Mouse (Mus musculus) adrenal gland, adult 18-20 months (tissue): ENCODE results near the gene Lmtk2. TPM values are rescaled to one million over a fixed set of nuclear protein-coding genes. Genes with fewer than 3 reads are reported as not detected.

Experiments used
- DNase-seq, 2 experiments: peaks; one replicate each; pipeline ENCODE4 v3.0.0; 2021 to 2022; ENCODE audit warnings: low spot score in 2 of 2
- long read RNA-seq, 2 experiments: library from polyadenylated mRNA; stranded (forward); transcript quantifications; one replicate each; pipeline ENCODE4 v2.0.0; 2021
- total RNA-seq, 2 experiments: library from RNA; stranded (reverse); gene quantifications; 1 replicate in 1 of 2; 2 replicates in 1 of 2; pipeline ENCODE4 v1.2.3; 2021

Gene Lmtk2
- 10 to 100 TPM; 36.1 to 39.6 TPM for total RNA-seq
- long read RNA-seq, experiment 1, partial matches to known transcripts, result 11 of 11 reads
- long read RNA-seq, experiment 1, other reads (novel, unspliced or antisense), result 0 of 11 reads
- long read RNA-seq, experiment 2, partial matches to known transcripts, result 4 of 7 reads
- long read RNA-seq, experiment 2, other reads (novel, unspliced or antisense), result 3 of 7 reads

DNA sequence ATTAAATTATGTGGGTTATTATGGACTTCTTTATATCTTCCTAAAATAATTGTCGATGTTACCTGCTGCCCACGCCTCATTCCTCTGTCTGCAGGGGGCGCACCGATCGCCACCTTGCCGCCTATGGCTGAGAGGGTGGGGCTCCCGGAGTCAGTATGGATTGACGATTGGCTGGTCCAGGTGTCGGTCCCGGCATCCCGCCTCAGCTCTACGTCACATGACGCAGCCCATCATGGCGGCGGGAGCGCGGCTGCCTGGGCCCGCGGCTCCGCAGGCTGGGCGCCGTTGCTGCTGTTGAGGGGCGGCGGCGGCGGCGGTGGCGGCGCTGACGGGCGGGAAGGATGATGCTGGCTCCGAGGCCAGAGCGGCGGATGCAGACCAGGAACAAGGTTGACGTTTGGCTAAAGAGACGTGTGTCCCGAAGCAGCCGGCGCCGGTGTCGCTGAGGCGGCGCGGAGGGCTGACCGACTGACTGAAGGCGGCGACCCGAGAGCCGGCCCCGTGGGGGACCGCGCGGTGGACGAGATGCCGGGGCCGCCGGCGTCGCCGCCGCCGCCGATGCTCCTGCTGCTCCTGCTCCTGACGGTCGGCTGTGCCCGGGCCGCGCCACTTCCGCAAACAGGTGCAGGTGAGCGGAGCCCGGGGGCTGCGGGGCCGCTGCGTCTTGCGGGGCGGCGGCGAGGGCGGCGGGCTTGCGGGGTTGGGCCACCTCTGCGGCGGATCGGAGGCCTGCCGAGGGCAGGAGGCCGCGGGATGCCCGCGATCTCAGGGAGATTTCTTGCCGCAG is at the start of gene Lmtk2:
TSS of gene Lmtk2 (plus strand) at position 288 of the 787 bp plus-strand sequence.
- peak; percentile 96 to 98 for DNase-seq

DNA sequence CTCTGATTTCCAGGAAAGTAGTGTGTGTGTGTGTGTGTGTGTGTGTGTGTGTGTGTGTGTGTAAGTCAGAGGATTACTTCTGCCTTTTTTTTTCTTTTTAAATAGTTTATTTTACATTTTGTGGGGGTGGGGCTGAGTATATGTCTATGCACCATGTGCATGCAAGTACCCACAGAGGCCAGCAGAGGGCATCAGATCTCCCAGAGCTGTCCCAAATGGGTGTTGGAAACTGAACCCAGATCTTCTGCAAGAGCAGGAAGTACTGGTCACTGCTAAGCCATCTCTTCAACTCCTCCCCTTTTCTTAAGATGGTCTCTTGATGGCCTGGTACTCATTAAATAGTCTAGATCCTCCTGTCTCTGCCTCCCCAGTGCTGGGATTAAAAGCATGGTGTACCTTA is 49.0 kb upstream of the Lmtk2 start:
- no peak for DNase-seq

DNA sequence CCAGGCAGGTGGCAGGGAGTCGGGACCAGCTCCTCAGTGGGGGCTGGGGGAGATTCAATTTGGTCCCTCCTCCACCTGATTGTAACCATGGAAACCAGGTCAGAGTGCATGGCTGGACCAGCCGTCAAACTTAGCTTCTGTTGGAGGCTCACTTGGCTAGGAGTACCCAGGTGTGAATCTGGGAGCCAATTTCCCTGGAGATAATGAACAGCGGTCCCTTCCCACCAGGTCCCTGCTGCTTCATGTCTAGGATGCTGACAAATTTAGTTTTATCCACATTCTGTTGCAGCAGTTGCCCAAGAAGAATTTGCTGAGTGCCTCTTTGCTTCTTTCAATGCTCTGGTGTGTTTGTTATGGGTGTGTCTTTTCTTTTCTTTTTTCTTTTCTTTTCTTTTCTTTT is 46.8 kb upstream of the Lmtk2 start:
- no peak for DNase-seq

DNA sequence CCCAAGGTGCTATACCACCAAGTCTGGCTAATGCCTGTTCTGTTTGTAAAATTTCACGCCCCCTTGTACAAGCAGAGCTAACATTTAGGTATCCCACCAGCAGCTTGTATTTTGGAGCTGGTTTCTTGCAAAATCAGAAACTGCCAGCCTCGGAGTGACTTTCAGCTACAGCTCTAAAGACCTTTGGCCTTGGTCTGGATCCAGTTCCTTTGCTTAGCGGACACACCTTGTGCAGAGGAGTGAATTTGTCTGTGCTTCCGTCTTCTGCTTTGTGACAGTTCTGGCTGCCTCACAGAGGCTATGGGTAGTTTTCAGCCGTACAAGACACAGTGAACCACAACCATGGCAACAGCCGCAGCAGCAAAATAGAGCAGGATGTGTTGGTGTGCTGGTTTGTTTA is 45.9 kb upstream of the Lmtk2 start:
- DNase-seq, result no peak

DNA sequence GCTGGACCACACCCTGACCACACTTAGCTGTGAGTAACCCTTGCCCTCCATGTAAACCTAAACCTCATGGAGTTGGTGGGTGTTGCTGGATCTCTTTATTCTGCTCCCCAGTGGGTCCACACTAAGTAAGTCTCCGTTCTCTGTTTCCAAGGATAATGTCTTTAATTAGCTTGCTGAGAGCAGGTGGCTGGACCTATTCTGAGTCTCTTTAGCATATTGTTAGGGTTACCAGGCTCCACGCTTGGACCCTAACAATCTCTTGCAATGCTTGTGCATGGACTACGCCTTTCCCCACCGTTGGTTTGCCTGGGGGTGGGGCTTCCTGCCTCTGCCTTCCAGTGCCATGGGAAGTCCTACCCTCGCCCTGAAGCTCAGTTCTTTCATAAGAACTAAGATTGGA is 36.1 kb upstream of the Lmtk2 start:
- DNase-seq, result no peak

DNA sequence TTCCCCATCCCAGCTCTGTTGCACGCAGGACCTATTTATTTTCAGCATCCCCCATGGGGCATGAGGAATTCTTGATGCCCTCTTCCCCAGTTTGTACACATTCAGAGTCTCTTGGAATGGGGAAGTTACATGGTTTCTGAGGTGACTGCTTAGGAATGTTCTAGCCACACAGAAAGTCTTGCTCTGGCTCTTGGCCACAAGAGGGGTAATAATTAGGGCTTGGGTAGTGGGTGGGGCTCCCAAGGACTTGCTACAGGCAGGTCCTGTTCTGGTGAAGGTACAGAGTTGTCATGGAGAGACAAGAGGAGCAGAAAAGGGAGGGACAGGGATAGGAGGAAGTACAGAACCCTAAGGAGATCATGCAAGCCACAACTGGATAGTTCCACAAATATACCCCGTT is 34.2 kb upstream of the Lmtk2 start:
- DNase-seq, result no peak

DNA sequence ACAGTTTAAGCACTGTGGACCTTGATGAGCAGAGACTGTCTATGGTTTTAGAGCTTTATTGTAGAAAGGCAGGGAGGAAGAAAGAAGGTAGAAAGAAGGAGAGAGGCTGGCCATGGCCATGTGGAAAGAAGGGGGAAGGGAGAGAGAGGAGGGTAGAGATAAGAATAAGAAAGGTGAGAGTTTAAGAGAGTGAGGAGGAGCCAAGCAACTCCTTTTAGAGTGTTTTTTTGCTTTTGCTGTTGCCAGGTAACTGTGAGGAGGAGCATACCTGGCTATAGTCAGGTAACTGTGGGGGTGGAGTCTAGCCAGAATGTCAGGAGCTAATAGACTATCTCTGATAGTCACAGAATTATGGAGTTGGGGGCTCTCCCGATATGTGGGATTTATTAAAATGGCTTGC is 30.2 kb upstream of the Lmtk2 start:
- DNase-seq, result no peak

DNA sequence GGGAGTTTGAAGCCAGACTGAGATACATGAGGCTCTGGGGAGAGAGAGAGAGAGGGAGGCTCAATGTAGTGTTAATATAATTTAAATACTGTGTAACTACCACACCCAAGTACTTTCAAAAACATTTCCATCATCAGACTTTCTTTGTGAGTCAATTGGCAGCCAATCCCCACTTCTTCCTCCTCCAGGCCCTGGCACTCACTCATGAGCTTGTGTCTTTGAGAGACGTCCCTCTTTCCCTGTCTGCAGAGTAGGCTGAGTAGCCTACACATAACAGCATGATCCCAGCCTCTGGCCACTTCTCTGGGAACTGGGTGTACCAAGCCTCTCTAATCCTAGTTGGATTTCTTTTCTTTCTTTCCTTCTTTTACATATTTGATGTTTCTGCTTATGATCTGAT is 29.0 kb upstream of the Lmtk2 start:
- DNase-seq, result no peak

DNA sequence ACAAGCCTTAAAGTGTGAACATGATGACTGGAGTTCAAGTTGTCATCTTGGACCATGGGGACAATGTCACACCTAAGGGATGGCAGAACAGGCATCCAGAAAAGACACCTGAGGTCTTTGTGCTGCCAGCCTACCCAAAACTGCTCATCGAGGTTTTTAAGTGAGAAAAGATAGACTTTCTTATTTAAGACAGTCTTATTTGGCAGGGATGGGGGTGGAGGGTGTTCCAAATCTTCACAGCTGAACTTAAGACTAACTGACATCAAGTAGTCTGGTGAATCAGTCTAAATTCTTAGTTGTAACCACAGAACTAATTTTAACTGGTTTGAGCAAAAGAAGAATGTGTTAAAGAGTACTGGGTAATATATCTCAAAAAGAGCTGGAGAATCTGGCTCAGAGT is 22.7 kb upstream of the Lmtk2 start:
- no peak for DNase-seq

DNA sequence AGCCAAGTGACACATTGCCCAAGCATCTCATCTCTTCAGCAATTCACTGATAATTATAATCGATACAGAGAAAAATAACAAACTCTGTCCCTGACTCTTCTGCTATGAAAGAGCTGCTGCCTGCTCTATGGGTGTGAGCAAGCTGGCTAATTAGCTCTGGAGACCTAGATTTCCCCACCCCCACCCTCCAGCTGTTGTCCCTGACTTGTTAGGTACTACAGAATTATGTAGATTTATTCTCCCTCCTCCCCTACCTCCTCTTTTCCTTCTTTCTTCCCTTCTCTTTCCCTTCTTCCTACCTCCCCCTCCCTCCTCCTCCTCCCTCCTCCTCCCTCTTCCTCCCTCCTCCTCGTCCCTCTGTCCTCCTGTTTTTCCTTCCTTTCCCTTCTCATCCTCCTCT is 19.4 kb upstream of the Lmtk2 start:
- DNase-seq, result no peak

DNA sequence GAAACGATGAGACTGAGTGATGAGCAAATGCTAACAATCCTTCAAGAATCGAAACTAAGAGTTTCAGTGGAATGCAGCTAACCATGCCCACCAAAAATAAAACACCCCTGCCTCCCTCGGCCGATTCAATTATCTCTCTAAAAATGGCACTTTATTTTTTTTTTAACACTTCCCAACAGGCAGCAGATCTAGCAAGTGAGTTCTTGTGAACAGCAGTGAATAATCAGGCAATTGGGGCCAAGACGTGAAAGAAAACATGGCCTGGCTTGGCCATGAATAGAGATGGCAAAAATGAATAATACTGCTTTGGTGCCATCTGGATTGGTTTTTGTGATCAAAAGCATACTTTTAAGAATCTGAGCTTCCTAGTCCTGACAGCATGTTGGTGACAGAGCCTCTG is 18.2 kb upstream of the Lmtk2 start:
- DNase-seq, result no peak

DNA sequence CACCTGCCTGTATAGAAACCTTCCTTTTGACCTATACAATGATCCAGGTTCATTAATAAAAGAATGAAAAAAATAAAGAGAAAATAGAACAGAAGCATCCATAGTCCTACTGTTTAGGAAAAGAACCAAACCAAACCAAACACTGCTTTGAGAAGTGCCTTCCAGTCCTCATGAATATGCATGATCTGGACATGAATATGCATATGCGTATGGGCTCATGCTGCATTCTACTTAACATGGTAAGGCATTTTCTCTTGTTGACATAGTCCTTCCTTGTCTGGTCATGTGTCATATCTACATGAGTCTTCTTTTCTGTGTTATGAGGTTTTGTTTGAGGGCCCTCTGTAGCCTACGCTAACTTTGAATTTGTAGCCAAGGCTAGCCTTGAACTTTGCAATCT is 16.7 kb upstream of the Lmtk2 start:
- DNase-seq, result no peak

DNA sequence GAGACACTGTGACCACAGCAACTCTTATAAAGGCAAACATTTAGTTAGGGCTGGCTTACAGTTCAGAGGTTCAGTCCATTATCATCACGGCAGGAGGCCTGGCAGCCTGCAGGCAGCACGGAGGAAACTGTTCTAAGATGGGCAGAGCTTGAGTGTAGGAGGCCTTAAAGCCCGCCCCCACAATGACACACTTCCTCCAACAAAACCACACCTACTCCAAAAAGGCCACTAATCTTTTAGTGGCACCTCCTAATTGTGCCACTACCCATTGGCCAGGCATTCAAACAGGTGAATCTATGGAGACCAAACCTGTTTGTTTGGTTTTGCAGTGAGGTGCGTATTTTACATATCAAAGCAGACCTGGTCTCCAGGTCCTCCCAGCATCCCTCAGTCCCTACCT is 16.0 kb upstream of the Lmtk2 start:
- DNase-seq, result no peak

DNA sequence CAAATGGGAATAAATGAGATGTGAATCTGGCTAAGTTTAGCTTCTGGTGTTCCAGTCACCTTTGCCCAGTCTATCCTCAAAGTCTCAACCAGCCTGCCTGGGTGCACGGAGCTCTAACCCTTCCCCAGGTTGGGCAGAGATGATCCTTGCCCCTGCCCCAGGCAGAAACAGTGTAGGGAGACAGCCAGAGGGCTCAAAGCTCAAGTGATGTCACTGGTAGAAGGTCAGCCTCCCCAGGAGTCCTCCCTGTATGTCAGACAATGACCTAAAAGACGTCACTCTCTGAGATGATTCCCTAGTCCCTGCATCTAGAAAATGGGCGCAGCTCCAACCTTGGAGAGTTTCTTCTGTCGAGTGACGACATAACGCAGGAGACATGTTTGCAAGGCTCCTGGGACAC is 14.5 kb upstream of the Lmtk2 start:
- no peak for DNase-seq

DNA sequence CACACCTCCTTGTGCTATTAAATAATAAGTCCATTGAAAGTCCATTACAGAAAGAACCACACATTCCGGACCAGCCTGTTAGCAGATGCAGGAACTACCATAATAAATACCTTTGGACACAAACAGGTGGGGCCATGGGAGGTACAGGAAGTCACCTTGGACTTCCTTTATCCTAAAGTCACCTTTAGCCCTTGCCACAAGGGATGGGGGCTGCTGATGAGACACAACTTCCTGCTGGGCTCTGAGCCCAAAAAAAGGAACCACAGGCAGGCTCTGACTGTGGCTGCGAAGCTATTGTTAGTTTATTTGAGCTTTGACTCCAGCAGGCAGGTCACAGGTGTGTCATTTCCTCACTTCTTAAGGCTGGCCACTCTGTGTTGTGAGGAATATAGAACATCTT is 13.7 kb upstream of the Lmtk2 start:
- DNase-seq, result no peak

DNA sequence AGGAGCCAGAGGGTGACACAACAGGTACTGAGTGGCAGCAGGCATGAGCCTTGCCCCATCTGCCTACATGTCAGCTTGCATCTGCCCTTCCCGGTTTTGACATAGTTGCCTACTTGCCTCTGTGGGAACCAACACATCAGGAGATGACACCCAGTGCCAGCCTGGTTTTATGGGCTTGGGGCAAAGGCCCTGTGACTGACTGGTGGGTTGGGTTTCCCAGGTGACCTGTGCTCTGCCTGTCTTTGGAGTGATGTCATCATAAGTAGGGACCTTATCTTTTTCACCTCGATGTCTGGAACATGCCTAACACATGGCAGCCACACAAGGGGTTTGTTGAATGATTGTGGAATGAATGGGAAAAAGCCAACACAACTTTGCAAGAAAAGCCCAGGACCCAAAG is 11.9 kb upstream of the Lmtk2 start:
- no peak for DNase-seq

DNA sequence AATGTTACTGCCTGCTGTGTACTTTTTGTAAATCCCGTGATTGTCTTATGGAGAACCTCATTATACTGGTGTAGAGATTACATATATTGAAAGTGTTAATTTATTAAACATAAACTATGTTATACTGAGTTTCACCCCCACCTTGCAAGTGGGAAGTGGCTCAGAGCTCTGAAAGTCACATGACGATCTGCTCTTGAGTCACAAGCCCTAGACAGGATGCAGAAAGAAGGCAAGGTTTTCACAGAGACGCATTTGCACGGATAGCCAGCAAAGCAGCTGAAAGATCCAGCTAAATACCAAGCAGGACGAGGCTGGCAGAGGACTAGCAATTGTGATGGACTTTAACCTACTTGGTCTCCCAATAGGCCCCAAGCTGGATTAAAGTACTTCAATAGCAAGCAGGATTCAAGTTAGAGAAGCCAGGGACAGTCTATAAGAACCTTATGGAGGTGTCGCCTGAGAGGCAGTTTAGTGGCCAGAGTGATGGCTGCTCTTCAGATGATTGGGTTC is 4.7 kb upstream of the Lmtk2 start:
- DNase-seq, result no peak

DNA sequence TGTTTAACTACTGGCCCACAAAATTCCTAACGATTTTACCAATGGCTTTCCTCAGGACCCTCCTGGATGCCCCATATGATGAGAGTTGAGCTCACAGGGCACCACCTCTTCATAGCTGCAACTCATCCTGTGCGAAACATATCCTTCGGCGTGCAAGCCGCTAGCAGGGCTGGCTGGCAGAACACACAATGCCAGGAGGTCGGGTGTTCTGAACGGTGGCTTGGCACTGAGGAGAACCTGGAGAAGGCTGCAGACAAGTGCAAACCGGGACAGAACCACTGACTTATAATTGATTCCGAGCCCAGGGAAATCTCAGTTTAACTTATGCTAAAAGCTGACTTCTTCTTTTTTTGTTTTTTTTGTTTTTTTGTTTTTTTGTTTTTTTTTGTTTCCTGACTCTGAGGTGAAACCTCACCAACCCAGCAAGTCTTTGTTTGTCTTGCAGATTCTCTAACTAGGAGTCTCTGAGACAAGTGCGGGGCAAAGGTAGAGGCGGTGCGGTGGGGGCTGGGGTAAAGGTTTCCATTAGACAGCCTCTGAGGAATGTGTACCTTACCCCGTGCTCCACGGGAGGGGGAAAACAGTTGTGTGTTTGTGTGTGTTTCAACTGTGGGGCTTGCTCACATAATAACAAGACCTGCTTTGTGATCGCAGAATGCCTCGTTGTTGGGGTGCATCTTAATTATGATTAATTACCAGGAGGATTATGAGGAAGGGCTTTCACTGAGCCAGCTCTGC is 2.2 kb upstream of the Lmtk2 start:
- DNase-seq, result no peak

DNA sequence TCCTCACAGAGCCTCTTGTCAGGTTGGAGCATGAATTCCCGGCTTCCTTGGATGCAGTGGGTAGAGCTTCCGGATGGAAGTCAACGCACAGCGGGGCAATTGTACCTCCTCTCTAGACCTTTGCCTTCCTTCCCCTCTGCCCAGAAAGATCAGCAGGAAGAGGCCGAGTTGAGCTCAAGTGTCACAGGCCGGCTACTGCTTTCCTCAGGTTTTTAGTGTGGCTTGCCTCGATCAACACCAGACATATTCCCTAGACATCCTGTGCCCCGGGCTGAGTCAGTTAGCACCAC is 1.7 kb upstream of the Lmtk2 start:
- no peak for DNase-seq

DNA sequence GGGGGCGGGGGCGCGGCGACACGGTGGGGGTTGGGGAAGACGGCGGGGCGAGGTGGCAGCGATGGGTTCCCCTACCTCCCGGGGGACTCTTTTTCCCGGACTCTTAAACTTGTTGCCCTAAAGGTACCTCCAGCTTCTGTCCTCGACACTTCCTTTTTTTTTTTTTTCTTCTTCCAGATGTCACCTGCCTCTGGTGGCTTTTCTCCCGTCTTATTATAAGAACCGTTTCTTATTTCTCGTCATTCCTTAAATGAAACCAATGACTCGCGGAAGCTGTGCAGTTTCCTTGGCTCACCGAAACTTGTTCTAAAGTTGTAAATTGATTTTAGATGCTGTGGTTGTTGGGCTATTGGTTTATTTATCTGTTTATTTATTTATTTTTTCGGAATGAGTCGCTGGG is 712 bp downstream of the Lmtk2 start:
- no peak for DNase-seq

DNA sequence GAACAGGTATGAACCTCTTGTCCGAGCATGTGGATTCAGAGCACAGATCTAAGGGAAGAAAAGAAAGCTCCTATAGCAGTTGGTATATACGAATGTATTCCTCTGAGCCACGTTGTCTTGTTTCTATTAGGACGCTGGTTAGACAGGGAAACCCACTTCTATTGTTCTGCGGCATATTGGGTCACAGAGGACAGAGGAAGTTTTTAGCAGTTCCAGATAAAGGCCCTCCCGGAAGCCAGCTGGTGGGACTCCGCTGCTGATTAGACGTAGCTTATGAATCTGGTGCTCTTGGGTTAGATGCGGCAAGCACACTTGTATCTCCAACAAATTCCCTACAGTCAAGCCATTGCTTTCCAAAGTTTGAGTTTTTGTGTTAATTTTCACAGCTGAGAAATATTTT is 4.8 kb downstream of the Lmtk2 start:
- DNase-seq, result no peak

DNA sequence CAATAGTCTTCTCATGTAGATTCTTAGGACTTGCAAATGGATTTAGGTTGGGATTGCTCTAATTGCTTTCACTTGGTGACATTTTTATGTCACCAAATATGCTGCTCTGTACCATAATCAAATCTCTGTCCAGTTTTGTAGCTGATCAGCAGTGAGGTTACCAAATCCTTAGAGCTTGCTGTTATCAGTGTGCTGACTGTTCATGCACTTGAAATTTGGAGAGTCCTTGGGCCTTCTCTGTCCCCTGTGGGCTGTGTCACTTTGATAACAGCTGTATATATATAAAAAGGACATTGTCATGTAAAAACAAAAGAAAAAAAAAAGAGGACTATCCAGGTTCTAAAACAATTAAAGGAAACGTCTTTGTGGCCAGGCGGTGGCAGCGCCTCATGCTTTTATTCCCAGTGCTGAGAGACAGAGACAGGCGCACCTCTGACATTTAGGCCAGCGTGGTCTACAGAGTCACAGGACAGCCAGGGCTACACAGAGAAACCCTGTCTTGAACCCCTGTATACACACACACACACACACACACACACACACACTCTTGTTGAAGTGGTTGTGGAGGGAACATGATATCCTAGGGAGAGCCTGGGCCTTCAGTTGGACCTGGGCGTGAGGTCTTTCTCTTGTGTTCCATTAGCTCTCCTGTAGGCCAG is 5.4 kb downstream of the Lmtk2 start:
- no peak for DNase-seq
